Mouse (Mus musculus) urinary bladder, adult 18-20 months (tissue): ENCODE data around the gene Syndig1l.

ENCODE experiments used
- DNase-seq, 2 experiments: peaks; one replicate each; pipeline ENCODE4 v3.0.0; 2022; ENCODE audit warnings: low spot score in 2 of 2, mixed read lengths in 2 of 2

Gene Syndig1l

DNA sequence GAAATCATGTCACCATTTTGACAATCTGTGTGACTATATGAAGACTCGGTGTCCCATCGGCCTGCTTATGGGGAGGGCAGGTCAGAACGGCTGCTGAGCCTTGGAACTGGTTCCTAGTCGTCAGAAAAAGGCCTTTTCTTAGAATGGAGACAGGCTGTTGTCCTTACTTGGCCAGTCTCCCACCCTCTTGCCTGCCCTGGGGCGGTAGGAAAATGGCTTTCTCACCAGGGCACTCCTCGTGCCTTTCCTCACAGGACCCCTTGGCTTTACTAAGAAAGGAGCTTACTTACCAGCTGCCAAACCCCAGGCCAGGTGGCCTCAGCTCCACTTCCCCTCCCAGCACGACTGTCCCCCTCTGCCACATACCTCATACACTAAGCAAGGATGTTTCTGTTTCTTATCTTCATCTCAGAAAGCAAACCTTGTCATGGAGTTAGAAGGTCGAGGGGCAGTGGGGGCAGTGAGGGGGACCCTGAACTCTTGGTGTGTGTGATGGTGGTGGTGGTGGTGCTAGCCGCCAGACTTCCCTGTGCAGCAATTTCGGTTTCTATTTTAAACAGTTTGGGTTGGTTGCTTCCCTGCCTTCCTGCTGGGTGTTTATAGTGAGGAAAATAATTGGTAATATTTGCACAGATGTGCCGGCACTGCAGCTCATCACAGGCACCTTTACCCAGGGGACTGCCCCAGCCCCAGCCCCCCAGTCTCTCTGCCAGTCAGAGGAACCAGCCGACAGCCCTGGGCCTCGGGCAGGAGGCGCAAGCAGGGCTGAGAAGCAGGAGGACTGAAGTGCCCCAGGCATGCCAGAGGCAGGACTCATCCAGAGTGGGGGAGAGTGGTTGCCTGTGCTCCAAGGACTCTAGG is 23.7 kb downstream of the Syndig1l start:
- DNase-seq: no peak

DNA sequence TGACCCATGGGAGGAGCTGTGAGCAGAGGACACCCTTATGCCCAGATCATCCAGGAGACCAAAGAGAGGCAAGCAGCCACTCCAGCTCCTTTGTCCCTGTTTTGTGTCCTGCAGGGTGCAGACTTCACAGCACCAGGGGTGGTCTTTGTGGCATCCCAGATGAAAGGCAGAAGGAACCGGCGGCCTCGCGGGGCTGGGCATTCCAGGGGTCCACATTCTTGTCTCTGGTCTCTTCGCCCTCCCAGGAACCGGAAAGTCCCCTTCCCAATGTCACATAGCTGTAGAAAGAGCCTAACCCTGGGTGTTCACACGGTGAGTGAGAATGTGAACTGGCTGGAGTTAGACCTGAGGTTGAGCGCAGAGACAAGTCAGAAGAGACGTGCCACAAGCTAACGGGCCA is 27.0 kb downstream of the Syndig1l start:
- DNase-seq: no peak

DNA sequence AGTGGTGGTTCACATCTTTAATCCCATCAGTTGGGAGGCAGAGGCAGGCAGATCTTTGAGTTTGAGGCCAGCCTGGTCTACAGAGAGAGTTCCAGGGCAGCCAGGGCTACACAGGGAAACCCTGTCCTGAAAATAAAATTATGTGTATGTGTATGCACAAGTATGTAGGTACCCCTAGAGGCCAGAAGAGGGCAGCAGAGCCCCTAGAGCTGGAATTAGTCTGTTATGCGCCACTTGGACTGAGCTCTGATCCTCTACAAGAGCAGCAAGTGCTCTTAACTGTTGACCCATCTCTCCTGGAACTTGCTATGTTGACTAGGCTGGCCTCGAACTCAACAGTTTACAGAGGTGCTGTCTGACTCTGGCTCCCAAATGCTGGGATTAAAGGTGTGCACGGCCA is 28.1 kb downstream of the Syndig1l start:
- DNase-seq: no peak

DNA sequence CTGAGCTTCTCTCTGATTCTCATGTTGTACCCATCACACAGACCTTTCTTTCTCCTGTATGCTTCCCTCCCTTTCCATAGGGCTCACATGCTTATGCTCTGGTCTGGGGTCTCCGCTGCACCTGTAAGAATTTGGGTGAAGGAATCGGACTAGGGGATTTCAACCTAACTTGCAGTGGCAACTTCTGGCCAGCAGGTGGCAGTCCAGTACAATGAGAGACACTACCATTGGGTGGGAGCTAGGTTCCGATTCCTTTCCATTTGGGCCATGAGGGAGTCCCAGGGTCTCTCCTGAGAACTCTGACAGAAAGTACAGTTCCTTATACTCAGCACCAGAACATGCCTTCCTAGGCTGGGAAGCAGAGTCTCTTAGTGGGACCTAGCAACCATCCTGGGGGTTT is 44.7 kb downstream of the Syndig1l start:
- DNase-seq: peak in 1 of 2 experiments; percentile 43

DNA sequence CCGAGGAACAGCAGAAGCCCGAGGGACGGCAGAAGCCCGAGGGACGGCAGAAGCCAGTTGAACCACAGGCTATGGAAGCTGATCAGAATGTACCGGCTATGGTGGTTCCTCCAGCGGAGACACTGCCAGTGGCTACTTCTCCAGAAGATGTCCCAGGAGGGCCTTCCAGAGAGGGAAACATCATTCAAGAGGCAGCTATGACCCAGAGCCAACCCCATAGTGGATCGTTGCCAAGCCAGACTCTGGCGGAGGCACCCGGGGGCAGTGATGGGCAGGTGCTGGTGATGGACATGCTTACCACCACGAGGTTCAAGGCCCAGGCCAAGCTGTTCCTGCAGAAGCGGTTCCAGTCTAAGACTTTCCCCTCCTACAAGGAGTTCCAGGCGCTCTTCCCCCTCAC is 48.4 kb downstream of the Syndig1l start:
- no peak for DNase-seq

DNA sequence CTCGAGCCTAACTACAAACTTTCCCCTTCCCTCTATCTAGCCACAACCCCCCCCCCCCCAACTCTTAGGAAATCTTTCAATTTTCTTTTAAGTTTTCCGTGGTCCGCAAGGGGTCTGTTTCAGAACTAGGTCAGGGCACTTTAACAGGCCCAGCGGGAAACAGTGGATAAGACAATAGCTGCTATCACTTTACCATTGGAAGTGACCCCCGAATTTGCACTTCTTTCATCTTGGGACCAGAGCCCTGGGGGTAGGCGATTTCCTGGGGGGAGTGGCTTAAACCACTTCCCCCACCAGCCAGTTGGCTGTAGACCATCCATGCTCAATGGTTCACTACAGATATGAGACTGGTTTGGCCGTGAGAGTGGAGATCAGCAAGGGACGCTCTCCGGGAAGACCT is 58.0 kb downstream of the Syndig1l start, which contains the start of gene Vrtn:
Vrtn (plus strand) TSS at position 366 of the 400 bp plus-strand sequence.
- no peak for DNase-seq

DNA sequence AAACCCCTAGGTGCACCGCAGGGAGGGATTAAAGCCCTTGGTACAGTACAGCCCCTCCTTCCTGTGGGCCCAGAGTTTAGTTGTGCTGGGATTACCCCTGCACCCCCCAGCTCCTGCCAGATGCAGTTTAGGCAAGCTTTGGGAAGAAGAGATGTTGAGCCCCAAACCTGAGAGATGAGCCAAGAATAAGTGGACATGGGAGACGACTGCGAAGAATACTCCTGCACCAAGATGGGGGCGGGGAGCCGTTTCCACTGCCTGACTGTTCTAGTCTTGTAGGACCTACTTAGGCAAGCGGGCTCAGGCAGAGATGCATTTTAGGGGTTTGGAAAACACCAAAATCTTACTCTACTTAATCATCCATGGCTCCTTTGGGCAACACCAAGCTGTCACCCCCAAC is 58.4 kb downstream of the Syndig1l start:
- DNase-seq: no peak

DNA sequence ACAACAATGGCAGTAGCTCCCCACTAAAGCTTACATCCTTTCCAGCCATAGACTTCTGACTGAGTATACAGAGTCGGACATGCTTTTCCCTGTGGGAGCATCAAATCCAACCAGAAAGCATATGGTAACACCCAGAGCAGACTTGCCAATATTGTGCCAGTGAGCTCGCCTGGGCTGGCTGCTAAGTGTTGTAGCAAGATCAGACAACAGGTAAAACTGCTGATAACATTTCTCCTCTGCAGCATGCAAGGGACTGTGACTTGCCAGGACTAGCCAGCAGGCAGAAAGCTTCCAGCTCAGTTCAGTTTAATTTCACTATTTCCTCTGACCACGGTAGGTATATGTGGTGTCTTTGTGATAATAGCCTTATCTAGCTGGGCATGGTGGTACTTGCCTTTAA is 66.8 kb downstream of the Syndig1l start:
- DNase-seq: peak in 1 of 2 experiments; percentile 56
